Mouse (Mus musculus): ENCODE results near the gene Scarf1.

Scarf1 gene

DNA sequence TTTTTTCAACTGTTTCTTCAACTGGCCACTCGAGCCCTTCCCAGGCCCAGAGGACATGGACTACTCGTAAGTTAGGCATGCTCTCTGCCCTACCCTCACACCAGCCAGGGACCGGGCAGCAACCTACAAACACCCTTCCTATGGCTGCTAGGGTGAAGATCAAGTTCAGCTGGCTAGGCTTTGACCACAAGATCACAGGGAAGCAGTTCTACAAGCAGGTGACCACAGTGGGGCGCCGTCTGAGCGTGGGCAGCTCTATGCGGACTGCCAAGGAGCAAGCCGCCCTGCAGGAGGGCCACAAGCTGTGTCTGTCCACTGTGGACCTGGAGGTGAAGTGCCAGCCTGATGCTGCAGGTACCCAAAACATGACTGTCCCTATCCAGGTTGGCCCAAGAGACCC is 49.5 kb downstream of the Scarf1 start:
- peak in 1 of 2 experiments; percentile 34 for DNase-seq (ENCODE audit: inconsistent age in 2 of 2, low spot score in 1 of 2)

DNA sequence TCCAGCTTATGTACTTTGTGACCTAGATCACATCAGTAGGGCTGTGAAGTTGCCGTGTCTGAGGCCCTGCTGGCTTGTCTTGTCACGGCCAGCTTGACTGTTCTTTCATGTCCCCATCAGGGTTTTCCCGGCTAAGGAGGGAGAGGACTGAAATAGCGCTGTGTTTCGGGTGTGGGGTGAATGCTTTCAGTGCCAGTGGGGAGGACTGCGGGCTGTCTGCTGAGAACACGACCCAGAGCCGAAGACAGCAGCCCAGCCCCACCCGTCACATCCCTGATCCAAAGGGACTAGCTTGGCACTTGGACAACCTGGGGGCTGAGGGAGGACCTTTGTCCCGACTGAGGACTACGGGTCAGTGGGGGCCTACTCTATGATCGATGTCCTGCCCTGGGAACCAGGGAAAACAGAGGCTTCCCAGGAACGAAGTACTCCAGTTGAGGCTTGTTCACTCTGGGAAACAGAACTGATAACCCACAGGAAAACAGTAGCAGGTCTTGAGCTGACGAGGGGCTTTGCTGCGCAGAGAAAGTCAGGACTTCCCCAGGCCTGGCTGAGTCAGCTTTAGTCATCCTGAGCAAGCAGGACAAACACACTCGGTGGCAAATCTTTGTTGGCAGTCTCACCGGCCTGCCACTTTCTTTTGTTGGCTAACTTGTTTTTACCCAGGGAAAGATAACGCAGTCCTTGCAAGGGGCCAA is 50.7 kb downstream of the Scarf1 start:
- DNase-seq (ENCODE audit: inconsistent age in 2 of 2, low spot score in 1 of 2): peak; percentile 78 to 88

DNA sequence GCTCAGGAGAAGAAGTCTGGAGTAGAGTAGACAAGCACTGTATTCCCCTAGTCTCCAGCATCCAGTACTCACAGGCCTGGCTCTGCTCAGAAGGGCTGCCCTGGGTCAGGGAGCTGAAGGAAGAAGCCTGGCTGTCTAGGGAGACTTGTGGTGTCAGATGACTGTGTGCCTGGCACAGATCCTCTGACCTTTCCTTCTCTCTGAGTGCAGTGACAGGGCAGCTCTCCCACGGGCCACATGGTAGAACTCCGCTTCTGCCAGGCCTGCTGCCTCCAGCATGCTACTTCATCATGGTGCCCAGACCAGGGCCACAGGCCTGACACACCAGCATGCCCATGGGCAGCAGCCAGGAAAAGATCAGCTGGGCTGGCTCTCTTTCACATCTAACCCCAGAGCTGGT is 52.5 kb downstream of the Scarf1 start:
- peak; percentile 83 to 93 for DNase-seq (ENCODE audit: inconsistent age in 2 of 2, low spot score in 1 of 2)

DNA sequence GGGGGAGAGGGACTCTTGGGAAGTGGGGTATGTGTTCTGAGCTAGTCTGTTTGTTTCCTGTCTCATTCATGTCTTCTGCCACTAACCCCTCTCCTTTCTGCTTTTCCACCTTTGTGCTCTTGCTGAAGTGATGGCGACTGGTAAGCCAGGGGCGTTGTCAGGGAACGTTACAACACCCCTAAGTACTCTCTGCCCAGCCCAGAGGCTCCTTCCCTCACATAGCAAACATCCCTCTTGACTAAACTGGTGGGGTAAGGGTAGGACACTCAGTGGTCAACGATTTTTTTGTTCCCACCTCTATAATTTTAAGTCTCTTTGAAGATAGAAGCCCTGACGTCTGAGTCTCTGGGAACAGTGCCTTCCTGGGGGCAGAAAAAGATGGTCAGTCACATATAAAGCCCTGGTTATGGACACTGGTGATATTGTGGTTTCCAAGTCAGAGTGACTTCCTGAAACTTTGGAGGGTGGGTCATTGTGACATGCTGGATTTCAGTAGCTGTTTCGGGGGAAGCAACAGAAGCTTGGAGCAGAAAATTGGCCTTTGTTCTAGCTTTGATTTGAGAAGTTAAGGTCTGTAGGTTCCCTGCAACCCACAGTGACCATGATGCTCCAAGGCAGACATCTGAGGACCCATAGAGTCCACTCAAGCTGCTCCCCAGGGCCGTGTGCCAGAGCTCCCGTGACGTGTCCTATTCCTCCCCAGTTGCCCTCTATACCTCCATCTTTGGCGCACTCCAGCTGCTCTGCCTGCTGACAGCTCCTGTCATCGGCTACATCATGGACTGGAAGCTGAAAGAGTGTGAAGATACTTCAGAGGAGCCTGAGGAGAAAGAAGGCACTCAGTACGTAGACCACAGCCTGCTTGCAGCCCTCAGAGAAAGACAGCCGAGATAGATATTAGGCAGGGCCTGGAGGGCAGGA is 53.2 kb downstream of the Scarf1 start:
- no peak for DNase-seq (ENCODE audit: inconsistent age in 2 of 2, low spot score in 1 of 2)

DNA sequence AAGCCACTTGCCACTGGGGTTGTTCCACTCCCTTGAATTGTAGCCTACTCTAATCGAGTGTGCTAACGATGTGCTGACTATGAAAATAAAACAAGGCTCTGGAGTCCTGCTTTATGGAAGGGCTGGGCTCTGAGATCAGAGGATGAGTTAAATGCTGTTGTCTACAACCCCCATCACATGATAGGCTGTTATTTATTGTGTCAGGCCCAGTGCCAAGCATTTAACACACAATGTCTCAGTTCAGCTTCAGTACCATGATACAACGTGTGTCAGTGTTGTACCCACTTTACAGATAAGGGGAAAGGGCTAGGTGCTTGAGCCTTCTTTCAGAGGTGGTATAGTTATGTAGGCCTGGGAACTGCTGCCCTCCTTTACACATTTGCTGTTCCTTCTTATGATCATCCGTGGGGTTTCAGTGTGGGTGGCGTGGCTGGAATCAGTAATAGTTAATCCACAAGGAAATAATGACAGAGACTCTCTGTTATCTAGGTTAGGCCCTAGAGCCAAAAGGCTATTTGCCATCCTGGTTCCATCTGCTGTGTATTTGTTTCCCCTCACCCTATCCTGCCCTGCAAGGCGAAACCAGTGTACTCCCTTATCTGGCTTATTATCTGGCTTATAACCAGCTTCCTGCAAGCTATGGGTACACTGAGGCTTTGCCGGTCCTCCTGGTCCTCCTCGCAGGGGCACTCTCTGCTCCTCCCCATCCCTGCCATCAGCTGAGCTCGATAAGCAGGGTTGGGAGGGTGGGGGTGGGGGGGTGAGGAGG is 54.2 kb downstream of the Scarf1 start:
- DNase-seq (ENCODE audit: inconsistent age in 2 of 2, low spot score in 1 of 2): peak in 1 of 2 experiments; percentile 48

DNA sequence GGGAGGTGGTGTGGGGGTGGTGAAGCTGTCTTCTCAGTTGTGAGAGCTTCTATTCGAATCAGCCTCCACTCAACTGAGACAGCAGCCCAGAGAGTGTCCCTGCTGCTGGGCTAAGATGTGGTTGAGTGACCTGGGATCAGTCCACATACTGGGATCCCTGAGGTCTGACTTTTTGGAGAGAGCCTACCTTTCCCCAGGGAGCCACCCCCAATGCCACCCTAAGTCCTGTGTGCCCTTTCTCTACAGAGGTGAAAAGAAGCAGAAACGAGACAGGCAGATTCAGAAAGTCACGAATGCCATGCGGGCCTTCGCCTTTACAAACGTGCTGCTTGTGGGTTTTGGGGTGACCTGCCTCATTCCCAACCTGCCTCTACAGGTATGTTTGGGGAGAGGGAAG is 54.8 kb downstream of the Scarf1 start:
- DNase-seq (ENCODE audit: inconsistent age in 2 of 2, low spot score in 1 of 2): no peak

DNA sequence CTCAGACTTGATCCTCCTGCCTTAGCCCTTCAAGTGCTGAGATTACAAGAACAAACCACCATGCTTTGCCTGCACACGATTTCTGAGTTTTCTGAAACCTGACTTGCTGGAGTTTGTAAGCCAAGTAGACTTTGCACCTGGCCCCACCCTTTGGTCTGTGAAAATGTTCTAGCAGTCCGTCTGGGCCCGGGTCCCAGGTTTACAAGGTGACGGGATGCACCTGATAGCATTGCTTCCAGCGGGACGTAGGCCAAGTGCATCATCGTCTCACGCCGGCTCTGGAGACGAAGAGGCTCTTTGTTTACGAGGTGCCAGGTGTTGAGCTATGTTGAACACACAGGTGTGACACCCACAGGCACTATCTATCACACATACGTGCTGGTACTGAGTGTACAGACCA is 55.6 kb downstream of the Scarf1 start:
- DNase-seq (ENCODE audit: inconsistent age in 2 of 2, low spot score in 1 of 2): no peak

DNA sequence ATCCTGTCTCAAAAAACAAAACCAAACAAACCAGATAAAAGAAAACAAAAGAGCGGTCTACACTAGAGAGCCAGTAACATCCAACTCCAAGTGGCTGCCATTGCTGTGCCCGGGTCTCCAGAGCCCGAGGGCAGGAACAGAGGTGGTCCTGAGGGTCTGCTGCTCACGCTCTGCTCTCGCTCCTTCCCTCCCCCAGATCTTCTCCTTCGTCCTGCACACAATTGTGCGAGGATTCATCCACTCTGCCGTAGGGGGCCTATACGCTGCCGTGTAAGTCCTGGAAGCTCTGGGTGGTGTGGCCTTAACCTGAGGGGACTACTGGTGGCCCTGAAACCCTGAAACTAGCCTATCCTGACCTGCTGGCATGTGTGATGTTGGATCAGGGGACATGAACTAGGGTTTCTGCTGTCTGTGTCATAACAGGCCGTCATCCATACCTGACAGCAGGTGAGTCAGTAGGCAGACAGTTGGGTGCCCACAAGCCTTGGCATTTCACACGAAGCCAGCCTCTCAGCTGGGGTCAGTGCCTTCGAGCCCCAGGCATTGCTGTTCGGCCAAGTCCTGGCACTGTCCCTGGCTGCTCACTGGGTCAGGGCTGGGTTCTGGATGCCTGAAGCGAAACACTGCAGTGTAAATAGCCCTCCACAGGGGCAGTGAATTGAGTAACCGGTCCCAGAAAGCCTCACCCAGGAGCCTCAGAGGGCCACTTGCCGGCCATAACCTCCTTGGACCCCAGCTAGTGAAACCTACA is 57.2 kb downstream of the Scarf1 start:
- DNase-seq (ENCODE audit: inconsistent age in 2 of 2, low spot score in 1 of 2): no peak

DNA sequence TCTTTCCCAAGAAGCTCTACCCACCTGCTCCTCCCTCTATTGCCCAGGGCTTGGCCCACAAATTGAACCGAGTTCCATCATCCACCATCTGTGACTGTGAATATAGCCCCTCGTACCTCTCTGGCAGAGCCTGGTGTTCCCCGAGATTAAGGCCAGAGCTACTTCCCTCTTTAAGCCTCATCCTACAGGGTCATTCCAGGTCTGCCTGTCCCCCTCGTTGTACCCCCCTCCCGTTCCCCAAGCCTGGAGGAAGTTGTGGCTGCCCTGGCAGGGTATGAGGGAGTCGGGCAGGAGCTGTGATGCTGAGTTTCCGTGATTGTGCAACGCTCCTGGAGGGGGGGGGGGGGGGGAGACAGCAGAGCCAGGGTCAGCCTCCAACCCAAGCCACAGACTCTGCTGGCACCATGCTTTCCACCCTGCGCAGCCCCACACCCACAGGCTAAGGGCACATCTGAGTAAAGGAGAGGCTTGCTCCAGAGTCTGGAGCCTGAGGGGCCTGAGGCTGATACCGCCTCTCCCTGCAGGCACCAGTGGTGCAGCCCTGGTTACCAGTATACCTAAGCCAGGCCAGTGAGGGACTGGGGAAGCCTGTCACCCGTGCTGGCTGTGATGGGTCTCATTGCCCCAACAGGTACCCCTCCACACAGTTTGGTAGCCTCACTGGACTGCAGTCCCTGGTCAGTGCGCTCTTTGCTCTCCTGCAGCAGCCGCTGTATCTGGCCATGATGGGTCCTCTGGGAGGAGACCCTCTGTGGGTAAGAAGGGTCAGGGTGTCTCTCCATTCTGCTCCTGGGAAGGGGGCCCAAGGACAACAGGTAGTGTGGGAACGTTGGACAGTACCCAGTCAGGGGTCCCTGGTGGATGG is 58.0 kb downstream of the Scarf1 start:
- peak; percentile 45 to 74 for DNase-seq (ENCODE audit: inconsistent age in 2 of 2, low spot score in 1 of 2)

DNA sequence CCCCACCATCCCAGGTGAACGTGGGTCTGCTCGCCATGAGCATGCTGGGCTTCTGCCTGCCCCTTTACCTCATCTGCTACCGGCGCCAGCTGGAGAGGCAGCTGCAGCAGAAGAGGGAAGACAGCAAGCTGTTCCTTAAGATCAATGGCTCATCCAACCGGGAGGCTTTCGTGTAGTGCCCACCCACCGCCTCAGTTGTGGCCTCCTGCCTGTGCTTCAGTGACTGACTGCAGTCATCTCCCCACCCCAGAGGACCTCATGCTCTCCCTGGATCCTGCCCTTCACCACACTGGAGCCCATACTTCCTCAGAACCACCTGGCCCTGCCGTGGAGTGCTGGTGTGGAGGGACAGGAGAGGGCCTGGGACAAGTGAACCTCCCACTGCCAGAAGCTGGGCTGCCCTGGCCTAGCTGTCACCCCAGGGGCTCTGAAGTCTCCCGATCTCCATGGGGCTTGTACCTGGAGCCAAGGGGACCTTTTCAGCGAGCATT is 59.0 kb downstream of the Scarf1 start:
- DNase-seq (ENCODE audit: inconsistent age in 2 of 2, low spot score in 1 of 2): peak in 1 of 2 experiments; percentile 46

DNA sequence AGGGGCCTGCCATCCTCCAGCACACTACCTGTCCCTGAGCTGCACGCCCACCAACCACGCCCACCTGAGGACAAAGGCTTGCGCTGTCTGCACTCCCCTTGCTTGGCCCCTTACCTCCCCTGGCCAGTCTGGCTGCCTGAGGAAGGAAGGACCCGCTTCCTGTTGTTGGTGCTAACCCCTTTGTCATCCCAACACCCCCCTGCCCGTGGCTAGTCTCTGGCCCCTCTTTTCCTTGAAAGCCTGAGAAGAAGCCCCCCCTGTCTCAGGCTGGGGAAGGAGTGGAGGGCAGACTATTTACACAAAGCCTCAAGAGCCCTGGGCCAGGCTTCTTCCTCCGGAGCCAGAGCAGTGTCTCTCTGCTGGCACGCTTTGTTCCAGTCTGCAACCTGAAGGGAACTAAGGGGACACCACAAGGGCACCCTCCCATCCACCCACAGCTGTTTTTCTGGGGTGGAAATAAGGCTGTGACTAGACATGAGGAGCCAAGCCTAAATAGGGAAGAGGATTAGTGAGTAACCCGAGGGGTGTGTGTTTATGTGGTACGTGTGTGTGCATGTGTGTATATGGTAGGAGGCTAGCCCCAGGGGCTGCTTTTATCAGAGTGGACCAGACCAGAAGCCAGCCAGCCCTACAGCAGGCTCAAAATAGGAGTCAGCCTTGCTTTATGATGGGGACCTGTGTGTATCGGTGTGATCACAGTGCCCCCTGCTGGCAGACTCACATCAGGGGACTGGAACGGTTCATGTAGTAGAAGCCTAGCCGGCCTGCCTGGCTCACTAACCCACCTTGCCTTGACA is 59.7 kb downstream of the Scarf1 start:
- peak; percentile 91 to 97 for DNase-seq (ENCODE audit: inconsistent age in 2 of 2, low spot score in 1 of 2)

DNA sequence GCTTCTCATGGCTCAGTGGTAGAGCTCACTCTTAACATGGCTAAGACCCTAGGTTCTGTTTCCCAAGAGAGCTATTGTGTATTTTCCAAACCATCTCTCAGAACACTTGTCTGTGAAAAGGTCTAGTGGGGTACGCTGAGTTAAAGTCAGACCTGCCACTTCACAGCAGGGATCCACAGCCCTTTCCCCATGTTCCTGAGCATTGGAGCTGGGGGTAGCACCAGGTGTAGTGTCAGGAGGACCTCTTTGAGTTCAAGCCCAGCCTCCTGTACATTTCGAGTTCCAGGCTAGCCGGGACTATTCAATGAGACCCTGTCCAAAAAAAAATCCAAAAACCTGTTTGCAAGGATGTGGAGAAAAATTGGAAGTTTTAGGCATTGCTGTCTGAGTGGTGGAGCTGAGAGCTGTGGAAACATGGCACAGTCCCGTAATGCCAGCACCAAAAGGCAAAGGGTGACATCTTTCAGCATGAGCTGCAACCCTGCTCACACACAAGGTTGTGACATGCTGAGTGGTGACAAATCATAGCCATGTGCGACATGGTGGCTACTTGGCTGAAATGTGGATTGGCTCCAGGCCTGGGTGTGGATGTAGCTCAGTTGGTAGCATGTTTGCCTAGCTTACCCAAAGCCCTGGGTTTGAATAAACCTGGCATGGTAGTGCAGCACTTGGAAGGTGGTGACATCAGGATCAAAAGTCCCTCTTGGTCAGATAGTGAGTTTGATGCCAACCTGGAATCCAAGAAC is 61.2 kb downstream of the Scarf1 start:
- peak in 1 of 2 experiments; percentile 26 for DNase-seq (ENCODE audit: inconsistent age in 2 of 2, low spot score in 1 of 2)

DNA sequence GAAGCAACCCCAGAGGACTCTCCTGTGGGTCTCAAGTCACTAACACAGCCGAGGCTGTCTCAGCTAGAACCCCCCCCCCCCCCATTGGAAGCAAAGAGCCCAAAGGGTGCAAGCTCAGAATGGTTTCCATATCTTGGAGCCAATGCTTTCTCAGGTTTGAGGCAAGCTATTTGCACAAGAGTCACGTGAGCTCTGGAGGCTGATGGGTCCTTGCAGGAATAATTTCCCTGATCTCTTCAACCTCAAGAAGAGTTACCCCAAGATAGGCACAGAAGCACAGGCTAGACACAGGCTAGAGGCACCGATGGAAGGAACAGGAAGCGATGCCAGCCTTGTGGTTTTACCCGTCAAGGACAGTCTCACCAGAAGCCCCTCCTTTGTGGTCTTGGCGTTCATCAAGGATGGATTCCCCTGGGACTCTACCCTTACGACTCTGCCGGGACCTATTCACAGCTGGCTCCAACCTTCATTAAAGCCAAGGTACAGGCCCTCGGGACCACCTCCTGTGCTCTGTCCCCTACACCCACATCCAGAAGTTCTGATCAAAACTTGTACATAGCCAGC is 62.3 kb downstream of the Scarf1 start:
- peak in 1 of 2 experiments; percentile 37 for DNase-seq (ENCODE audit: inconsistent age in 2 of 2, low spot score in 1 of 2)
